Mouse (Mus musculus) heart, adult 2 months (tissue): ENCODE measurements at regions not wholly inside any gene's neighbourhood (a gene's known extent, or its start where the extent isn't known, plus 50 kb on each side); places are given as distances from the start of the nearest gene placed in this dataset.

Source experiments
- DNase-seq, 2 experiments: peaks; one replicate each; pipeline ENCODE4 v3.0.0; 2021
- H3K27ac ChIP-seq: fragments of 200-600 bp; 2 replicates; pipeline ENCODE4 v1.8.1; 2022
- H3K27me3 ChIP-seq: fragments of 200-500 bp; 2 replicates; pipeline ENCODE4 v1.6.1; 2012; ENCODE audit warnings: mild to moderate bottlenecking, low read length, inconsistent platforms, mixed read lengths; ENCODE audit not compliant: control insufficient read depth, insufficient read depth
- H3K36me3 ChIP-seq: fragments of 200-500 bp; 2 replicates; pipeline ENCODE4 v1.6.1; 2012; ENCODE audit warnings: low read length, inconsistent platforms; ENCODE audit not compliant: control insufficient read depth, insufficient read depth
- H3K4me1 ChIP-seq: fragments of 200-500 bp; 2 replicates; pipeline ENCODE4 v1.6.1; 2011; ENCODE audit warnings: low read length; ENCODE audit not compliant: control insufficient read depth, insufficient read depth
- H3K4me3 ChIP-seq: fragments of 200-600 bp; 2 replicates; pipeline ENCODE4 v1.8.1; 2022
- H3K79me2 ChIP-seq: fragments of 200-500 bp; replicated peaks from 2 replicates; pipeline ENCODE4 v1.6.1; 2012; ENCODE audit warnings: mild to moderate bottlenecking, inconsistent platforms, low read length, moderate library complexity, mixed read lengths; ENCODE audit not compliant: control insufficient read depth, insufficient read depth
- H3K9ac ChIP-seq: fragments of 200-500 bp; 2 replicates; pipeline ENCODE4 v1.6.1; 2012; ENCODE audit warnings: low read depth, mild to moderate bottlenecking, control low read depth, inconsistent platforms, low read length, mixed read lengths
- CTCF ChIP-seq: fragments of 200-600 bp; IDR thresholded peaks from 2 replicates; pipeline ENCODE4 v1.8.1; 2022; ENCODE audit warnings: antibody characterized with exemption, mild to moderate bottlenecking, moderate library complexity
- EP300 ChIP-seq: fragments of 200-500 bp; IDR thresholded peaks from 2 replicates; pipeline ENCODE4 v1.6.1; 2011; ENCODE audit warnings: low read depth, low read length, control low read depth; ENCODE audit not compliant: insufficient read depth
- POLR2A ChIP-seq: fragments of 200-500 bp; IDR thresholded peaks from 2 replicates; pipeline ENCODE4 v1.6.1; 2011; ENCODE audit warnings: mild to moderate bottlenecking, low read depth, low read length, control low read depth; ENCODE audit not compliant: insufficient read depth
- WGBS: fragments of 180-500 bp; shearing (Covaris S2); methylation state at CpG from one replicate; pipeline ENCODE4 v1.1.7; 2018; 5-methylcytosine and 5-hydroxymethylcytosine counted together
- intact Hi-C: fragments of 180-260 bp; cut with DNase I; formaldehyde crosslinking; loops from one replicate; pipeline ENCODE4 v1.15.1; 2025

- Histone ChIP-seq H3K4me3 (no peak overlapping the region), H3K9ac (no peak overlapping the region), H3K36me3 (no peaks in the 10 kb centered on the region), H3K27ac (no peak overlapping the region), H3K79me2 (no peaks in the 10 kb centered on the region), H3K4me1 (no peaks in the 10 kb centered on the region), H3K27me3 (no peaks in the 10 kb centered on the region)
- DNase-seq: no peak
- no peak for TF ChIP-seq EP300
- no peak for TF ChIP-seq POLR2A
- no peak for TF ChIP-seq CTCF
- intact Hi-C loops: no loop called here
- 86% methylated on average over 3 of the region's 3 CpGs for WGBS
These were observed 527.4 kb downstream of the Btbd3 start for GRCm38 (mm10) chr2:138783781-138784180.

GRCm38 (mm10) chr2:138792711-138793450 is 536.5 kb downstream of the Btbd3 start:
- 83% methylated on average over 6 of the region's 6 CpGs for WGBS
- no peak overlapping the region for H3K4me3 ChIP-seq
- no peaks in the 10 kb centered on the region for H3K79me2 ChIP-seq
- intact Hi-C loops: no loop called here
- no peaks in the 10 kb centered on the region for H3K4me1 ChIP-seq
- TF ChIP-seq EP300: no peak
- TF ChIP-seq CTCF: no peak
- no peak for TF ChIP-seq POLR2A
- H3K27me3 ChIP-seq: no peaks in the 10 kb centered on the region
- H3K27ac ChIP-seq: no peak overlapping the region
- no peak for DNase-seq
- H3K9ac ChIP-seq: no peak overlapping the region
- no peaks in the 10 kb centered on the region for H3K36me3 ChIP-seq

DNA sequence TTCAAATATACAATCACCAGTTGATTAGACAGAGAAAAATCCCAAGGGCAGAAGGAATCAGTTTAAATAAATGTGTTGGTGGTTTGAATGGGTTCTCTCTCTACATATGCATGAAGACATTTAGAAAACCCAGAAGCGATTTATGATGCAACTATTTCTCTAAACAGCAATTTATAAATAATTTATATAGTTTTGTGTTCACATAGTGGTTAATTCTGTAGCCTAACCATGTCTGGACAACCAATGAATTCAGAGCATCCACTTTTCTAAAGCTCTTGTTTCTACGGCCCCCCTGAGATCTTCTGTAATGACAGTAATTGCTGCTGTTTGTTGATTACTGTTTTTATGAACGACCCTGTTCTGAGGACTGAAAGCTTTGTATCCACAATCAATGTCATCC is 549.8 kb downstream of the Btbd3 start:
- intact Hi-C loops: no loop called here
- H3K4me1 ChIP-seq: no peaks in the 10 kb centered on the region
- no peaks in the 10 kb centered on the region for H3K27me3 ChIP-seq
- no peaks in the 10 kb centered on the region for H3K36me3 ChIP-seq
- H3K27ac ChIP-seq: no peak overlapping the region
- H3K4me3 ChIP-seq: no peak overlapping the region
- no peak for DNase-seq
- WGBS: 71% methylated on average over 3 of the region's 3 CpGs
- H3K79me2 ChIP-seq: no peaks in the 10 kb centered on the region
- no peak overlapping the region for H3K9ac ChIP-seq
- TF ChIP-seq CTCF: no peak
- no peak for TF ChIP-seq EP300
- no peak for TF ChIP-seq POLR2A

DNA sequence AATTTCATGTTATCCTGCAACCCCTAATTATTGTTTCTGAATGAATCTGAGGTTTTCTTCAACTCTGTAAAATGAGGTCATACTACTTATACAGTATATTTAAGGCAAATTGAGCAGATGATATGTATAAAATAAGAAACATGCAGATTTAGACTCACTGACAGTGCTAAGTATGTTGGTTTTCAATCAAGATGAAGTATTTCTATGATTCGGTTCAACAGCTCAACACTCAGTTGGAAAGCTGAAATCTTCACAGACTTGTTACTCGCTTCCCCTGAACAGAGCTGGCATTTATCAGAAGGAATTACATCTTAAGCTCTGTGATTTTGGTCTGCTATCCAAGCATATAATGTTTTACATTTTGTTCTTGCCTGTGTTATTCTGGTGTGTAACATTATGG is 553.4 kb downstream of the Btbd3 start:
- H3K9ac ChIP-seq: no peak overlapping the region
- DNase-seq: no peak
- no peak overlapping the region for H3K27ac ChIP-seq
- WGBS: 79% methylated on average over 2 of the region's 2 CpGs
- no peak overlapping the region for H3K4me3 ChIP-seq
- intact Hi-C loops: no loop called here
- no peaks in the 10 kb centered on the region for H3K79me2 ChIP-seq
- TF ChIP-seq POLR2A: no peak
- no peak for TF ChIP-seq CTCF
- no peak for TF ChIP-seq EP300
- no peaks in the 10 kb centered on the region for H3K36me3 ChIP-seq
- H3K4me1 ChIP-seq: no peaks in the 10 kb centered on the region
- H3K27me3 ChIP-seq: no peaks in the 10 kb centered on the region

GRCm38 (mm10) chr2:138820489-138820888 is 564.1 kb downstream of the Btbd3 start:
- WGBS: 67% methylated on average over 4 of the region's 4 CpGs
- TF ChIP-seq POLR2A (no peak), CTCF (no peak), EP300 (no peak)
- no peak for DNase-seq
- H3K27me3 ChIP-seq: no peaks in the 10 kb centered on the region
- H3K79me2 ChIP-seq: no peaks in the 10 kb centered on the region
- no peak overlapping the region for H3K9ac ChIP-seq
- no peak overlapping the region for H3K27ac ChIP-seq
- no peak overlapping the region for H3K4me3 ChIP-seq
- H3K4me1 ChIP-seq: no peaks in the 10 kb centered on the region
- no peaks in the 10 kb centered on the region for H3K36me3 ChIP-seq
- intact Hi-C loops: no loop called here

DNA sequence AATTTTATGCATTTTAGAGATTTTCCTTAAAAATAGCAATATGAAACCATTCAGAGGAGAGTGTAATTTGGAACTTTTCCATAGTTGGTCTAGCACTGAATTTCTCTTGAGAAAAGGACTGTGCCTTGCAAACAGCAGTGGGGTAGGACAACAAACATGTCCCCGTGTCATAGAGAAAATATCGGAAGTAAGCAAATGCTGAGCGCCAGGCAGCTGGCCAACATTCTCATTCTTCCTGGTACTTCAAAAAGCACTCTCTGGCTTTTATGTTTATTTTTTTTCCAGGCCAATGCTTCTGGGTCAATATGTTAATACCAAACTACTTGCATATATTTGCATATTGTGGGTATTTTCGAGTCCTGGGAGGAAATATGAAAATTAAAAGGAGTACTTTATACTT is 568.5 kb downstream of the Btbd3 start:
- no peaks in the 10 kb centered on the region for H3K79me2 ChIP-seq
- H3K9ac ChIP-seq: no peak overlapping the region
- intact Hi-C loops: no loop called here
- no peaks in the 10 kb centered on the region for H3K4me1 ChIP-seq
- no peaks in the 10 kb centered on the region for H3K27me3 ChIP-seq
- H3K4me3 ChIP-seq: no peak overlapping the region
- WGBS: 63% methylated on average over 4 of the region's 4 CpGs
- no peaks in the 10 kb centered on the region for H3K36me3 ChIP-seq
- H3K27ac ChIP-seq: no peak overlapping the region
- no peak for DNase-seq
- TF ChIP-seq POLR2A: no peak
- TF ChIP-seq EP300: no peak
